Mouse (Mus musculus): ENCODE data around the gene Aspa.

The Aspa gene

GRCm38 (mm10) chr11:73257362-73257945, 71.9 kb downstream of the Aspa start:
- no peak for DNase-seq
